Mouse (Mus musculus) midbrain, embryonic 15.5 days (tissue): ENCODE results near the gene Rab28. TPM values are rescaled to one million over a fixed set of nuclear protein-coding genes. Genes with fewer than 3 reads are reported as not detected.
"Not testable (repeated sequence)": the region's sequence is repeated elsewhere in the genome, so short reads cannot be mapped to it uniquely, and the experiment has no call there.

Source experiments
- ATAC-seq: fragments of 200-750 bp; cut with Nextera tagmentation; replicated peaks from 2 replicates; pipeline ENCODE4 v1.8.0; 2017; ENCODE audit warnings: moderate TSS enrichment
- H3K27ac ChIP-seq: fragments of 300-500 bp; sonication (generic); 2 replicates; pipeline ENCODE4 v1.5.1; 2015; ENCODE audit warnings: mild to moderate bottlenecking, inconsistent platforms
- H3K27me3 ChIP-seq: fragments of 300-500 bp; sonication (generic); replicated peaks from 2 replicates; pipeline ENCODE4 v1.6.1; 2015; ENCODE audit warnings: inconsistent platforms
- H3K36me3 ChIP-seq: fragments of 300-500 bp; sonication (generic); replicated peaks from 2 replicates; pipeline ENCODE4 v1.6.1; 2015; ENCODE audit warnings: inconsistent platforms
- H3K4me1 ChIP-seq: fragments of 300-500 bp; sonication (generic); 2 replicates; pipeline ENCODE4 v1.6.1; 2015; ENCODE audit warnings: inconsistent platforms
- H3K4me2 ChIP-seq: fragments of 300-500 bp; sonication (generic); 2 replicates; pipeline ENCODE4 v1.6.1; 2015; ENCODE audit warnings: inconsistent platforms, mild to moderate bottlenecking, moderate library complexity
- H3K4me3 ChIP-seq: fragments of 300-500 bp; sonication (generic); 2 replicates; pipeline ENCODE4 v1.5.1; 2015; ENCODE audit warnings: mild to moderate bottlenecking, inconsistent platforms
- H3K9ac ChIP-seq: fragments of 300-500 bp; sonication (generic); 2 replicates; pipeline ENCODE4 v1.6.1; 2015; ENCODE audit warnings: mild to moderate bottlenecking, inconsistent platforms
- H3K9me3 ChIP-seq: fragments of 300-500 bp; sonication (generic); 2 replicates; pipeline ENCODE4 v1.6.1; 2016; ENCODE audit warnings: inconsistent platforms
- WGBS: fragments of 180-500 bp; shearing (Covaris S2); methylation state at CpG from one replicate; pipeline ENCODE4 v1.1.7; 2015; ENCODE audit warnings: mixed read lengths; 5-methylcytosine and 5-hydroxymethylcytosine counted together
- polyA plus RNA-seq: library from polyadenylated mRNA; unstranded; fragments of >200 nt; fragmentation: Nextera tagmentation; extraction: Ambion mirVana; gene quantifications from 2 replicates; pipeline ENCODE4 v1.2.1, GENCODE M21; 2015

Rab28 gene
- polyA plus RNA-seq, 1 experiment from 2014 or later: 64.4 TPM

GRCm38 (mm10) chr5:41725573-41725972 lies 17.6 kb upstream of the Rab28 start:
- Histone ChIP-seq H3K27ac (no peak overlapping the region), H3K27me3 (no peaks in the 10 kb centered on the region), H3K9ac (no peak overlapping the region), H3K4me2 (no peak overlapping the region), H3K4me1 (no peaks in the 10 kb centered on the region), H3K9me3 (no peaks in the 10 kb centered on the region), H3K4me3 (no peak overlapping the region), H3K36me3 (no peaks in the 10 kb centered on the region)
- no peak for ATAC-seq
- 58% methylated on average over 6 of the region's 6 CpGs for WGBS

- Histone ChIP-seq H3K27me3 (no peaks in the 10 kb centered on the region), H3K4me1 (peaks cover 11% of the 10 kb centered on the region), H3K4me2 (peak overlapping the region; percentile 94), H3K36me3 (no peaks in the 10 kb centered on the region), H3K27ac (peak overlapping the region; percentile 89), H3K4me3 (peak overlapping the region; percentile 81), H3K9me3 (no peaks in the 10 kb centered on the region), H3K9ac (peak overlapping the region; percentile 84)
- peak; percentile 88 for ATAC-seq
- under 1% methylated on average over 62 of the region's 63 CpGs for WGBS
Observed at GRCm38 (mm10) chr5:41707115-41708015, 592 bp downstream of the Rab28 start.

- Histone ChIP-seq H3K36me3 (no peaks in the 10 kb centered on the region), H3K4me1 (peaks cover 11% of the 10 kb centered on the region), H3K27me3 (no peaks in the 10 kb centered on the region), H3K9ac (peak overlapping the region; percentile 84), H3K9me3 (no peaks in the 10 kb centered on the region), H3K4me3 (peak overlapping the region; percentile 81), H3K27ac (peak overlapping the region; percentile 89; the same call in 1 of the 2 replicates), H3K4me2 (peak overlapping the region; percentile 94)
- WGBS: 3% methylated on average over 9 of the region's 9 CpGs
- ATAC-seq: no peak
Observed at GRCm38 (mm10) chr5:41706777-41707114, 1.2 kb downstream of the Rab28 start.

GRCm38 (mm10) chr5:41701085-41701484 lies 6.9 kb downstream of the Rab28 start:
- H3K27me3 ChIP-seq, H3K4me1 ChIP-seq, ATAC-seq: not testable (repeated sequence)

GRCm38 (mm10) chr5:41697958-41698357 lies 10.0 kb downstream of the Rab28 start:
- no peak for ATAC-seq
- H3K4me1 ChIP-seq: no peaks in the 10 kb centered on the region
- H3K9ac ChIP-seq: no peak overlapping the region
- H3K4me2 ChIP-seq: no peak overlapping the region
- H3K36me3 ChIP-seq: no peaks in the 10 kb centered on the region
- no peak overlapping the region for H3K4me3 ChIP-seq
- H3K27ac ChIP-seq: no peak overlapping the region
- H3K27me3 ChIP-seq: no peaks in the 10 kb centered on the region
- no peaks in the 10 kb centered on the region for H3K9me3 ChIP-seq

More at GRCm38 (mm10) chr5:41701085-41701484, 6.9 kb downstream of the Rab28 start:
- 83% methylated on average over 4 of the region's 4 CpGs for WGBS
- not testable (repeated sequence) for H3K36me3 ChIP-seq, H3K4me2 ChIP-seq, H3K9me3 ChIP-seq, H3K9ac ChIP-seq, H3K4me3 ChIP-seq, H3K27ac ChIP-seq

- Histone ChIP-seq H3K36me3 (no peaks in the 10 kb centered on the region; the same call in 1 of the 2 replicates), H3K4me2 (no peak overlapping the region), H3K27ac (no peak overlapping the region), H3K27me3 (no peaks in the 10 kb centered on the region), H3K9ac (no peak overlapping the region), H3K9me3 (no peaks in the 10 kb centered on the region), H3K4me3 (no peak overlapping the region), H3K4me1 (no peaks in the 10 kb centered on the region)
- no peak for ATAC-seq
Observed at GRCm38 (mm10) chr5:41685016-41685415, 22.9 kb downstream of the Rab28 start.

- Histone ChIP-seq H3K4me1 (no peaks in the 10 kb centered on the region), H3K4me2 (no peak overlapping the region), H3K9me3 (no peaks in the 10 kb centered on the region), H3K27ac (no peak overlapping the region), H3K4me3 (no peak overlapping the region), H3K36me3 (no peaks in the 10 kb centered on the region; the same call in 1 of the 2 replicates), H3K9ac (no peak overlapping the region), H3K27me3 (no peaks in the 10 kb centered on the region)
- WGBS: 99% methylated on average over 2 of the region's 2 CpGs
- no peak for ATAC-seq
Observed at GRCm38 (mm10) chr5:41683976-41684375, 24.0 kb downstream of the Rab28 start.

GRCm38 (mm10) chr5:41666012-41666411 lies 41.9 kb downstream of the Rab28 start:
- WGBS: 84% methylated on average over 6 of the region's 6 CpGs
- no peaks in the 10 kb centered on the region for H3K36me3 ChIP-seq
- no peaks in the 10 kb centered on the region for H3K4me1 ChIP-seq
- no peak for ATAC-seq
- H3K27me3 ChIP-seq: no peaks in the 10 kb centered on the region
- no peak overlapping the region for H3K9ac ChIP-seq
- no peaks in the 10 kb centered on the region for H3K9me3 ChIP-seq
- no peak overlapping the region for H3K4me3 ChIP-seq
- no peak overlapping the region for H3K27ac ChIP-seq
- H3K4me2 ChIP-seq: no peak overlapping the region

- Histone ChIP-seq H3K27ac (no peak overlapping the region), H3K4me1 (no peaks in the 10 kb centered on the region), H3K27me3 (no peaks in the 10 kb centered on the region), H3K9ac (no peak overlapping the region), H3K36me3 (no peaks in the 10 kb centered on the region), H3K4me2 (no peak overlapping the region), H3K9me3 (no peaks in the 10 kb centered on the region), H3K4me3 (no peak overlapping the region)
- ATAC-seq: no peak
- 88% methylated on average over 2 of the region's 2 CpGs for WGBS
Observed at GRCm38 (mm10) chr5:41636793-41637192, 71.2 kb downstream of the Rab28 start.

GRCm38 (mm10) chr5:41627224-41628144 lies 80.5 kb downstream of the Rab28 start:
- Histone ChIP-seq H3K4me1 (no peaks in the 10 kb centered on the region), H3K27ac (no peak overlapping the region), H3K9ac (no peak overlapping the region), H3K9me3 (no peaks in the 10 kb centered on the region), H3K4me2 (no peak overlapping the region), H3K4me3 (no peak overlapping the region), H3K36me3 (no peaks in the 10 kb centered on the region), H3K27me3 (no peaks in the 10 kb centered on the region)
- 90% methylated on average over 7 of the region's 7 CpGs for WGBS
- ATAC-seq: no peak

- 82% methylated on average over 7 of the region's 7 CpGs for WGBS
- Histone ChIP-seq H3K36me3 (no peaks in the 10 kb centered on the region), H3K9me3 (no peaks in the 10 kb centered on the region), H3K27ac (no peak overlapping the region), H3K9ac (no peak overlapping the region), H3K4me2 (no peak overlapping the region), H3K27me3 (no peaks in the 10 kb centered on the region), H3K4me1 (no peaks in the 10 kb centered on the region), H3K4me3 (no peak overlapping the region)
- no peak for ATAC-seq
Observed at GRCm38 (mm10) chr5:41625544-41625943, 82.4 kb downstream of the Rab28 start.

- H3K27me3 ChIP-seq: no peaks in the 10 kb centered on the region
- H3K4me3 ChIP-seq: no peak overlapping the region
- 88% methylated on average over 3 of the region's 3 CpGs for WGBS
- H3K4me1 ChIP-seq: no peaks in the 10 kb centered on the region
- H3K27ac ChIP-seq: no peak overlapping the region
- no peaks in the 10 kb centered on the region for H3K9me3 ChIP-seq
- H3K4me2 ChIP-seq: no peak overlapping the region
- no peak overlapping the region for H3K9ac ChIP-seq
- 0 out of 2 replicates have a peak, but pooled peaks have one; percentile 49 for ATAC-seq
- no peaks in the 10 kb centered on the region for H3K36me3 ChIP-seq
Observed at GRCm38 (mm10) chr5:41621748-41622147, 86.2 kb downstream of the Rab28 start.
